Mouse (Mus musculus) lung, adult 2 months (tissue): Measurements from ENCODE around the gene 4930402H24Rik. TPM values are rescaled to one million over a fixed set of nuclear protein-coding genes. Genes with fewer than 3 reads are reported as not detected.

Source experiments
- DNase-seq: peaks from one replicate; pipeline ENCODE4 v3.0.0; 2022
- H3K4me1 ChIP-seq: fragments of 200-500 bp; 2 replicates; pipeline ENCODE4 v1.6.1; 2011; ENCODE audit warnings: low read length; ENCODE audit not compliant: control insufficient read depth, insufficient read depth
- H3K4me3 ChIP-seq: fragments of 200-500 bp; replicated peaks from 2 replicates; pipeline ENCODE3; 2011; ENCODE audit warnings: low read depth, mild to moderate bottlenecking, control low read depth, low read length; ENCODE audit errors: extremely low read depth
- CTCF ChIP-seq: fragments of 200-500 bp; IDR thresholded peaks from 2 replicates; pipeline ENCODE4 v1.5.1; 2011; ENCODE audit warnings: mild to moderate bottlenecking, low read length, control low read depth; ENCODE audit not compliant: insufficient read depth
- POLR2A ChIP-seq: fragments of 200-500 bp; IDR thresholded peaks from 2 replicates; pipeline ENCODE4 v1.6.1; 2011; ENCODE audit warnings: low read depth, mild to moderate bottlenecking, control low read depth, low read length, borderline replicate concordance; ENCODE audit errors: extremely low read depth
- WGBS: fragments of 180-500 bp; shearing (Covaris S2); methylation state at CpG from one replicate; pipeline ENCODE4 v1.1.7; 2018; 5-methylcytosine and 5-hydroxymethylcytosine counted together
- polyA plus RNA-seq: library from polyadenylated mRNA; depleted of rRNA; stranded (reverse); fragments of >200 nt; gene quantifications from 2 replicates; pipeline ENCODE4 v1.2.3, GENCODE M21; 2012

The 4930402H24Rik gene
- polyA plus RNA-seq, 1 experiment: 55.9 TPM

- DNase-seq: no peak
- no peak overlapping the region for H3K4me3 ChIP-seq
- WGBS: 66% methylated on average over 11 of the region's 11 CpGs
- TF ChIP-seq CTCF: peak; percentile 39
- TF ChIP-seq POLR2A: no peak
- no peaks in the 10 kb centered on the region; the same call in 1 of the 2 replicates for H3K4me1 ChIP-seq
Measured at GRCm38 (mm10) chr2:130818838-130819647, 87.2 kb downstream of the 4930402H24Rik start.

GRCm38 (mm10) chr2:130817865-130818264 lies 88.3 kb downstream of the 4930402H24Rik start:
- 96% methylated on average over 1 of the region's 1 CpGs for WGBS
- TF ChIP-seq CTCF: no peak
- TF ChIP-seq POLR2A: no peak
- DNase-seq: no peak
- H3K4me1 ChIP-seq: no peaks in the 10 kb centered on the region; the same call in 1 of the 2 replicates
- no peak overlapping the region for H3K4me3 ChIP-seq

GRCm38 (mm10) chr2:130816205-130816604 lies 90.0 kb downstream of the 4930402H24Rik start:
- TF ChIP-seq POLR2A: no peak
- no peak for TF ChIP-seq CTCF
- Histone ChIP-seq H3K4me3 (no peak overlapping the region), H3K4me1 (no peaks in the 10 kb centered on the region; the same call in 1 of the 2 replicates)
- WGBS: 89% methylated on average over 5 of the region's 5 CpGs
- DNase-seq: no peak

DNA sequence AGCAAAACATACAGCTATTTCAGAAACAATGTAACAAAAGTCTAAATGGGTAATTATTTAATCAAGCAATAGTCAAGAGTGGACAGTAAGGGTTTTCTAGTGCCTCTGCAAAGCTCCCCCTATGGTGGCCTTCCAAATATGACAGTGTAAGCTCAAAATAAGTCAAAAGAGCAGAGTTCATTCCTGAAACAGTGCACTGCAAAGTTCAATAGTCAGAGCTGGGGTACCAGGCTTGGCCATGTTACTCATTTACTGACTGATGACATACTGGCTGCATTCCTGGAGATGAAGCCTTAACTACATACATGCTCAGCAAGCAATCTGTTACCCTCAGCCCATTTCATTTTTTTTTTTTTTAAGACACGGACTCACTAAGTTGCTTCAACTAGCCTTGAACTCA lies 91.7 kb downstream of the 4930402H24Rik start:
- no peak for DNase-seq
- no peak overlapping the region for H3K4me3 ChIP-seq
- no peaks in the 10 kb centered on the region; the same call in 1 of the 2 replicates for H3K4me1 ChIP-seq
- WGBS: 87% methylated on average over 1 of the region's 1 CpGs
- no peak for TF ChIP-seq POLR2A
- TF ChIP-seq CTCF: no peak

DNA sequence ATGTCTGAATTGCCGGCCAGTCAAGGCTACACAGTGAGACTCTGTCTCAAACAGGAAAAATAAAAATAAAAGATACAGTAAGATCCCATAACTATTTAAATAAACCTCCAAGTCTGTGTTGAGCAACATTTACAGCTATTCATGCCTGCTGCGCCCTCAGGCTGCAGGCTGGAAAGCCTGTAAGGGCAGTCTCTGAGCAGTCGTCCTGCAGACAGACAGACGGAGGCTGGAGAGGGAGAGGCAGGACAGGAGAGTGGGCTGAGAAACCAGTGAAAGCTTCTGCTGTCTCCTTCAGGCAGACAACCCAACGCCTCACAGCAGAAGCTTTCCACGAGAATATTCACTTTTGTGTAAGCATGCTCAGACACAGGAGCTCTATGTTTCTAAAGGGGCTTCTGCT lies 92.5 kb downstream of the 4930402H24Rik start:
- no peaks in the 10 kb centered on the region; the same call in 1 of the 2 replicates for H3K4me1 ChIP-seq
- H3K4me3 ChIP-seq: no peak overlapping the region
- 84% methylated on average over 6 of the region's 6 CpGs for WGBS
- DNase-seq: no peak
- no peak for TF ChIP-seq POLR2A
- TF ChIP-seq CTCF: no peak

DNA sequence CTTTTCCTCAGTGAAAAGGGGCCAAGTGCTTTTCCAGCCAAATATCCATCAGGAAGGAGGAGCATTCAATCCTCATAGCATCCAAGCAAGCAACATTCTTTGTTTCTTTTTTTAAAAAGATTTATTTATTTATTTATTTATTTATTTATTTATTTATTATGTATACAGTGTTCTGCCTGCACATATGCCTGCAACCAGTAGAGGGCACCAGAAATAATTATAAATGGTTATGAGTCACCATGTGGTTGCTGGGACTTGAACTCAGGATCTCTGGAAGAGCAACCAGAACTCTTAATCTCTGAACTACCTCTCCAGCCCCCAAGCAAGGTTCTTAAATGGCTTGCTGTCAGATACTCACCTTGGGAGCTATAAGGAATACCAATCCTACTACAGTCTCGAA lies 93.7 kb downstream of the 4930402H24Rik start:
- no peak for DNase-seq
- Histone ChIP-seq H3K4me3 (no peak overlapping the region), H3K4me1 (no peaks in the 10 kb centered on the region; the same call in 1 of the 2 replicates)
- WGBS: 95% methylated on average over 1 of the region's 1 CpGs
- TF ChIP-seq POLR2A (no peak), CTCF (no peak)

DNA sequence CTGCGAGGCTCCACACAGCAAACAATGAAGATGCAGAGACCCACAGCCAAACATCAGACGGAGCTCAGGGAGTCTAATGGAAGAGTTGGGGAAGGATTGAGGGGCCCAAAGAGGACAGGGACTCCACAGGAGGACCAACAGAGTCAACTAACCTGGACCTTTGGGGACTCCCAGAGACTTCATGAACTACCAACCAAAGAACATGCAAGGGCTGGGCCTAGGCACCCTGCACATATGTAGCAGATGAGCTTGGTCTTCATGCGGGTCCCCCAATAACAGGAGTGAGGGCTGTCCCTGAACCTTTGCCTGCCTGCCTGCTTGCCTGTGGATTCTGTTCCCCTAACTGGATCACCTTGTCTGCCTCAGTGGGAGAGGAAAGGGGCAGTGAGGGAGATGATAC lies 101.1 kb downstream of the 4930402H24Rik start:
- no peak overlapping the region for H3K4me3 ChIP-seq
- WGBS: 96% methylated on average over 3 of the region's 3 CpGs
- no peak for DNase-seq
- no peaks in the 10 kb centered on the region for H3K4me1 ChIP-seq
- no peak for TF ChIP-seq POLR2A
- no peak for TF ChIP-seq CTCF

GRCm38 (mm10) chr2:130803706-130804105 lies 102.5 kb downstream of the 4930402H24Rik start:
- no peak for DNase-seq
- TF ChIP-seq POLR2A (no peak), CTCF (no peak)
- Histone ChIP-seq H3K4me1 (no peaks in the 10 kb centered on the region), H3K4me3 (no peak overlapping the region)
- 81% methylated on average over 25 of the region's 25 CpGs for WGBS

GRCm38 (mm10) chr2:130795731-130796130 lies 110.5 kb downstream of the 4930402H24Rik start:
- 90% methylated on average over 8 of the region's 8 CpGs for WGBS
- TF ChIP-seq POLR2A (no peak), CTCF (no peak)
- no peak for DNase-seq

GRCm38 (mm10) chr2:130791722-130792121 lies 114.5 kb downstream of the 4930402H24Rik start:
- no peak overlapping the region for H3K4me3 ChIP-seq
- TF ChIP-seq POLR2A: no peak
- TF ChIP-seq CTCF: no peak
- no peak for DNase-seq
- 94% methylated on average over 7 of the region's 7 CpGs for WGBS
- H3K4me1 ChIP-seq: no peaks in the 10 kb centered on the region

More at GRCm38 (mm10) chr2:130795731-130796130, 110.5 kb downstream of the 4930402H24Rik start:
- Histone ChIP-seq H3K4me1 (no peaks in the 10 kb centered on the region), H3K4me3 (no peak overlapping the region)

- WGBS: 93% methylated on average over 6 of the region's 6 CpGs
- DNase-seq: no peak
- no peak for TF ChIP-seq POLR2A
- no peak for TF ChIP-seq CTCF
- H3K4me3 ChIP-seq: no peak overlapping the region
- no peaks in the 10 kb centered on the region for H3K4me1 ChIP-seq
Measured at GRCm38 (mm10) chr2:130789642-130790041, 116.6 kb downstream of the 4930402H24Rik start.
